Mouse (Mus musculus): Measurements from ENCODE around the gene D630045J12Rik.

DNA sequence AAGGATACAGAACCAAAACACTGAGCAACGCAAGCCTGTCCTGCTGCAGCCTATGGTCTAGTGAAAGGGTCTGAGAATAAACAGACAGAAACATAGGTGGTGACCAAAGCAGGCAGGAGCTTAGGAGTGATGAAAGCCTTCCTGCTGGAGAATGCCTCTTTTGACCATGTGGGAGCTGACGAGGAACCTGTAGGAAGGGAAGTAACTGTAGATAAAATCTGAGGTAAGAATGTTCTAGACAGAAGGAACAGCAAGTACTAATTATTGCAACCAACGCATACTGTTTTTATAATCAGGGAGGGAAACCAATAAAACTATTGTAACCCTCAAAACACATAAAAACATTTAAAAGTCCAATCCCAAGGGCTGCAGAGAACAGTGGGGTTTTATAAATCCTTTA, 9.6 kb downstream of the D630045J12Rik start:
- TF ChIP-seq CTCF (IDR thresholded peaks at IDR 0.05): no peak
- TF ChIP-seq EP300 (IDR thresholded peaks at IDR 0.05): no peak

All from lung, postnatal 0 days (tissue).